Mouse (Mus musculus): ENCODE results near the gene Ggnbp2.

- TF ChIP-seq CTCF (IDR thresholded peaks at IDR 0.05; ENCODE audit: low read depth) (no peak), EP300 (IDR thresholded peaks at IDR 0.05; ENCODE audit: low read depth) (no peak)
Measured at GRCm38 (mm10) chr11:84882346-84882745, 11.7 kb upstream of the Ggnbp2 start.
